Mouse (Mus musculus) megakaryocyte, embryonic 14.5 days (primary cell): ENCODE measurements around the gene Myt1l. TPM values are rescaled to one million over a fixed set of nuclear protein-coding genes. Genes with fewer than 3 reads are reported as not detected.

ENCODE experiments used
- H3K27me3 ChIP-seq: replicated peaks from 2 replicates; pipeline ENCODE3; 2012; ENCODE audit warnings: inconsistent platforms
- H3K36me3 ChIP-seq: replicated peaks from 2 replicates; pipeline ENCODE3; 2012; ENCODE audit warnings: low read length, inconsistent platforms, mixed read lengths
- H3K4me1 ChIP-seq: 2 replicates; pipeline ENCODE4 v1.6.1; 2012; ENCODE audit warnings: inconsistent platforms
- H3K4me3 ChIP-seq: replicated peaks from 2 replicates; pipeline ENCODE3; 2012; ENCODE audit warnings: moderate library complexity, mild to moderate bottlenecking, inconsistent platforms
- H3K9me3 ChIP-seq: 2 replicates; pipeline ENCODE4 v1.6.1; 2012; ENCODE audit warnings: inconsistent platforms
- FLI1 ChIP-seq: IDR thresholded peaks from 2 replicates; pipeline ENCODE4 v1.6.1; 2012; ENCODE audit warnings: low read length, inconsistent platforms, mixed read lengths
- GATA1 ChIP-seq: IDR thresholded peaks from 3 replicates; pipeline ENCODE4 v1.6.1; 2012; ENCODE audit warnings: mixed read lengths, low read length, inconsistent platforms, borderline replicate concordance
- polyA plus RNA-seq: library from polyadenylated mRNA; stranded (reverse); fragments of >175 nt; gene quantifications from 2 replicates; pipeline ENCODE4 v1.2.3, GENCODE M21; 2012; ENCODE audit warnings: low replicate concordance; ENCODE audit not compliant: insufficient read depth

Myt1l gene
- polyA plus RNA-seq, 1 experiment = 0.23 TPM

DNA sequence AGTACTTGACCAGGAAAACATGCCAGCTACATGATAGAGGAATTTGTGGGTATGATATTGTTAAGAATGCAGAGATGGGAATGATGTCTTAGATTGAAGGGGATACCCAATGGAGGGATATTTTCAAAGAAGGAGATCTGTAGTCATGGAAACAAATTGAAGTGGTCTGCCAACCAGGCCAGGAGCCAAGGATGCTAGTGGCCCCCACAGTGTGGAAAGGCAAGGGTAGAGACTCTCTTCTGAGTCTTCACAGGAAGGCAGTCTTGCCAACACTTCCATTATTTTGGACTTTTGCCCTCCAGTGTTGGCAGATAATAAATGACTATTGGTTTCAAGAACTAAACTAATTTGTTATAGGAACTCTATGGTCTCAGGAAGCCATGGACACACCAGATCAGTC lies 89.6 kb downstream of the Myt1l start:
- TF ChIP-seq FLI1 = no peak
- no peak for TF ChIP-seq GATA1

GRCm38 (mm10) chr12:29621530-29621929 lies 93.3 kb downstream of the Myt1l start:
- no peak for TF ChIP-seq GATA1
- no peak for TF ChIP-seq FLI1
- H3K9me3 ChIP-seq = peaks cover 5% of the 10 kb centered on the region
- H3K4me1 ChIP-seq = no peaks in the 10 kb centered on the region
- no peaks in the 10 kb centered on the region for H3K27me3 ChIP-seq
- no peaks in the 10 kb centered on the region for H3K36me3 ChIP-seq
- H3K4me3 ChIP-seq = no peak overlapping the region

More for the DNA sequence above, 89.6 kb downstream of the Myt1l start:
- H3K36me3 ChIP-seq = no peaks in the 10 kb centered on the region
- no peaks in the 10 kb centered on the region for H3K27me3 ChIP-seq
- peaks cover 5% of the 10 kb centered on the region; the same call in 1 of the 2 replicates for H3K9me3 ChIP-seq
- no peak overlapping the region for H3K4me3 ChIP-seq
- no peaks in the 10 kb centered on the region for H3K4me1 ChIP-seq

DNA sequence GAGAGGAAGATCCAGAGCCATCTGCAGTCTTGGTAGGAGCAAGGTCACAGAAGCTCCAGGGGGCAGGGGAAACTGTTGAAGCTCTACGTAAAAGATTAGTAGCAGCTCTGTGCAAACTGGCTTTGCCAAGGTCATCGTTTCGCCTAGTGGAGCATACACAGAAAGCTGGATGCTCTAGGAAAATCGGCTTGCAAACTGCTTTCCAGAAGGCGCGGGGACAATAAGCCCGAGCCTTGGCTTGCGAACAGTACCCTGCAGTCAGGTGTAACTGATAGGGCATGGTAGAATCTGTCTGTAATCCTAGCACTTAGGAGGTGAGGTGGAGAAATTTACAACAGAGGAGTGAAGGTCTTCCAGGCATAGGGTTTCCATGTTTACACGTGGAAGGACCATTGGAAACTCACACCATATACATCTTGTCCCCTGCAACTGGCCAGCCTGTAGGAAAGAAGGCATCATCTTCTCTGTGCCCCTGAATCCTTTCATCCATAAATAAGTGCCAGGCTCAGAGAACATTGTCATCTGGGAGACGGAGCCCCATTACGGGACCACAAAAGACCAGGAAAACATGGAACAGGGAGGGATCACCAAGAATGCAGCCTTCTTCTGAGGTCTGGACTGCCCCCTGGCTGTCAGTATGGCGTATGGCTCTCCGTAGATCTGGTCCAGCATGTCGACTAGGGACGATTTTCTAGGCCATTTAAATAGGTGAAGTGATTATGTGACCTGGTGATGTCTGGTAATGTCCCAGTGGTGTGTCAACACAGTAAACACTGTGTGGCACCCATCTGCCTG lies 100.0 kb downstream of the Myt1l start:
- no peaks in the 10 kb centered on the region for H3K4me1 ChIP-seq
- TF ChIP-seq FLI1 (no peak), GATA1 (no peak)
- H3K36me3 ChIP-seq = no peaks in the 10 kb centered on the region
- H3K27me3 ChIP-seq = no peaks in the 10 kb centered on the region
- no peaks in the 10 kb centered on the region; the same call in 1 of the 2 replicates for H3K9me3 ChIP-seq
- H3K4me3 ChIP-seq = no peak overlapping the region

DNA sequence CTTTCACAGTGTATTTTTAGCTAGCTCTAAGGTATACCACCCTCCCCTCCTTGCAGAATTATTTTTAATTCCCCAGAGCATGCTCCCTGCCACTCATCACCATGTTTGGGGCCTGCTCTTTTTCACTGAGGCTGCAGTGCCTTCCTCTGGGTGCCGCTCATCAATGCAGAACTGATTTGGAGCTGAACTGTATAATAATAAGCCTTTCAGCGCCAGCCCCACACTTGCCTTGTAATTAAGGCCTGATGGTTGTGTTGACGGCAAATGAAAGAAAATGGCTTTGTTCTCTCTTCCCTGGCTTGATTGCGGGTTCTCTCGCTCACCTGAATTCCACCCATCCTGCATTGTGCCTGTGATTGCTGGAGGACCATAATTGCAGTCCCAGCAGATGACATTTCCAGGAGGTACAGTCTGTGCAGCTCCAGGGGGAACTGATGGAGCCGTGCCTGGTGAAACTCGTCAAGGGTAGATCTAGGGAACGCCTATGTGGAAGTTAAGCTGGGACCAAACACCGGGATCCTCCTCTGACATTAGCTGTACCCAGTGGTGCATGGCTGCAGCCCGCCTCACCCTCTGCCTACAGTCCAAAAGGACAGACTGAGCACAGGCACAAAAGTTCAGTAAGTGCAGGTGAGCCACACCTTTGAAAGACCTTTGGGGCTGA lies 101.8 kb downstream of the Myt1l start:
- H3K4me1 ChIP-seq = no peaks in the 10 kb centered on the region
- H3K9me3 ChIP-seq = no peaks in the 10 kb centered on the region; the same call in 1 of the 2 replicates
- H3K27me3 ChIP-seq = no peaks in the 10 kb centered on the region
- H3K4me3 ChIP-seq = no peak overlapping the region
- no peak for TF ChIP-seq FLI1
- TF ChIP-seq GATA1 = no peak
- H3K36me3 ChIP-seq = no peaks in the 10 kb centered on the region

- Histone ChIP-seq H3K27me3 (no peaks in the 10 kb centered on the region), H3K9me3 (no peaks in the 10 kb centered on the region; the same call in 1 of the 2 replicates), H3K4me3 (no peak overlapping the region), H3K36me3 (no peaks in the 10 kb centered on the region), H3K4me1 (no peaks in the 10 kb centered on the region)
- TF ChIP-seq FLI1 = no peak
- TF ChIP-seq GATA1 = no peak
These were observed 106.3 kb downstream of the Myt1l start for GRCm38 (mm10) chr12:29634509-29634908.

DNA sequence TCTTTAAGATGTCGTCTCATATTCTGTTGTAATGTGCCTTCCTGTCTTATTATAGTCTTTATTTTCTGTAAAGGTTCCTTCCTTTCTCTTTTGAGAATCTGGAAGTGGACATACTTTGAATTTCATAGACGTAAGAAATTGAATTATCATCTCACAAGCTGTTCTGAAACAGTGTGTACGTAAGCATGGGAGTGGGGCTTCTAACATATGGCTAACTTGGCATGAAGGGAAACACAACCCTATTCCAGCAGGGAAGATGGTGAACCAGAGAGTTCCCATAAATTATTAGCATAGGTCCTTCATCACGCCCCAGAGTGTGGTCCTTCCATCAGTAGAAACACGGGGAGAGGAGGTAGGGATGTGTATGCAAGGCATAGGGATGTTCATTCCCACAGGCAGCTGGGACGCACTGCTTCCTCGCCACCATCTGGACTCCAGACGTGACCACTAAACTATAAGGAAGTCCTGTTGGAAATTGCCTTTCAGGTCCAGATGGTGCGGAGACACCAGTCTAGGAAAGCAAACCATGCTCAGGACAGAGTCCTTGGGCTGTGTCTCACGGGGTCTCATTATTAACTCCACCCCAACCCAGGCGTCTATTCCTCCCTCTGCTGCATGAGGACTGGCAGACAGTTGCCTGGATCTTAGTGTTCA lies 111.5 kb downstream of the Myt1l start:
- Histone ChIP-seq H3K36me3 (no peaks in the 10 kb centered on the region), H3K9me3 (no peaks in the 10 kb centered on the region; the same call in 1 of the 2 replicates), H3K4me1 (no peaks in the 10 kb centered on the region), H3K27me3 (no peaks in the 10 kb centered on the region), H3K4me3 (no peak overlapping the region)
- TF ChIP-seq GATA1 (no peak), FLI1 (no peak)

DNA sequence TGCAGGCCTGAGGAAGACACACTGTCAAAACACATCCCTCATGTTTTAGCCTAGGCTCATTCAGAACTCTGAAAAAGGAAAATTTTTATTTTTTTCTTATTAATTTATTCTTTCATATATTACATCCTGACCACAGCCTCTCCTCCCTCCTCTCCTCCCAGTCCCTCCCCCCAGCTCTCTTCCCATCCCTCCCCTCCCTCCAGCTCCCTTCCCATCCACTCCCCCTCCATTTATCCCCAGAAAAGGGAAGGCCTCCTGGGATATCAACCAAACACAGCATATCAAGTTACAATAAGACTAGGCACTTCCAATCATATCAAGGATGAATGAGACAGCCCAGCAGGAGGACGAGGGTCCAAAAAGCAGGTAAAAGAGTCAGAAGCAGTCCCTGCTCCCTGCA lies 112.0 kb downstream of the Myt1l start:
- H3K36me3 ChIP-seq = no peaks in the 10 kb centered on the region
- no peaks in the 10 kb centered on the region for H3K4me1 ChIP-seq
- H3K9me3 ChIP-seq = no peaks in the 10 kb centered on the region; the same call in 1 of the 2 replicates
- no peaks in the 10 kb centered on the region for H3K27me3 ChIP-seq
- H3K4me3 ChIP-seq = no peak overlapping the region
- no peak for TF ChIP-seq FLI1
- no peak for TF ChIP-seq GATA1

DNA sequence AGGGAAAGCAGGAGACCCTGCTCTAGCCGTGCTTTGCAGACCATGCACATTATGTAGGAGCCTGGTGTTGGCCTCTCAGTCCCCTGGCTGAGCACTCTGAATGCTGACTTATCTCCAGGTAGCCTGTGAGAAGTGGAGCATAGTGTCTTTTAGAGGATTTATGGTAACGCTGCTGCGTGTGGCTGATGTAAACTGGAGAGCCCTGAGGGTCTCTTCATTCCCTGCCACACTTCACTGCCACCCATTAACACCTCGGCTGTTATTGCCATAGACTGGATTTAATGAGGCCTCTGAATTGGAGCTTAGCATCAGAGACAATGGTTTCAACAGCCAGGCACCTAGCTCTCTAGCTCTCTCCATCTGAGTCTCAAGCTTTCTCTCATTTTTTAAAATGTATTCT lies 114.7 kb downstream of the Myt1l start:
- Histone ChIP-seq H3K27me3 (no peaks in the 10 kb centered on the region), H3K9me3 (no peaks in the 10 kb centered on the region; the same call in 1 of the 2 replicates), H3K4me1 (no peaks in the 10 kb centered on the region), H3K36me3 (no peaks in the 10 kb centered on the region), H3K4me3 (no peak overlapping the region)
- TF ChIP-seq FLI1 = no peak
- TF ChIP-seq GATA1 = no peak

GRCm38 (mm10) chr12:29644091-29644490 lies 115.9 kb downstream of the Myt1l start:
- TF ChIP-seq FLI1 (no peak), GATA1 (no peak)

GRCm38 (mm10) chr12:29644721-29645120 lies 116.5 kb downstream of the Myt1l start:
- H3K4me1 ChIP-seq = no peaks in the 10 kb centered on the region
- H3K27me3 ChIP-seq = no peaks in the 10 kb centered on the region
- no peaks in the 10 kb centered on the region for H3K36me3 ChIP-seq
- TF ChIP-seq FLI1 (no peak), GATA1 (no peak)
- H3K9me3 ChIP-seq = peaks cover 6% of the 10 kb centered on the region; the same call in 1 of the 2 replicates
- H3K4me3 ChIP-seq = no peak overlapping the region

More at GRCm38 (mm10) chr12:29644091-29644490, 115.9 kb downstream of the Myt1l start:
- Histone ChIP-seq H3K27me3 (no peaks in the 10 kb centered on the region), H3K9me3 (peaks cover 6% of the 10 kb centered on the region; the same call in 1 of the 2 replicates), H3K4me3 (no peak overlapping the region), H3K36me3 (no peaks in the 10 kb centered on the region), H3K4me1 (no peaks in the 10 kb centered on the region)
